Mouse (Mus musculus) heart, adult 2 months (tissue): Measurements from ENCODE around the gene Slc38a9. TPM values are rescaled to one million over a fixed set of nuclear protein-coding genes. Genes with fewer than 3 reads are reported as not detected.
A peak's percentile ranks its signal among the peaks of the same experiment; 100 is the strongest.

Experiments
- DNase-seq, 2 experiments: peaks; one replicate each; pipeline ENCODE4 v3.0.0; 2021
- H3K27ac ChIP-seq: fragments of 200-600 bp; 2 replicates; pipeline ENCODE4 v1.8.1; 2022
- H3K27me3 ChIP-seq: fragments of 200-500 bp; 2 replicates; pipeline ENCODE4 v1.6.1; 2012; ENCODE audit warnings: mild to moderate bottlenecking, low read length, inconsistent platforms, mixed read lengths; ENCODE audit not compliant: control insufficient read depth, insufficient read depth
- H3K36me3 ChIP-seq: fragments of 200-500 bp; 2 replicates; pipeline ENCODE4 v1.6.1; 2012; ENCODE audit warnings: low read length, inconsistent platforms; ENCODE audit not compliant: control insufficient read depth, insufficient read depth
- H3K4me1 ChIP-seq: fragments of 200-500 bp; 2 replicates; pipeline ENCODE4 v1.6.1; 2011; ENCODE audit warnings: low read length; ENCODE audit not compliant: control insufficient read depth, insufficient read depth
- H3K4me3 ChIP-seq: fragments of 200-600 bp; 2 replicates; pipeline ENCODE4 v1.8.1; 2022
- H3K79me2 ChIP-seq: fragments of 200-500 bp; replicated peaks from 2 replicates; pipeline ENCODE4 v1.6.1; 2012; ENCODE audit warnings: mild to moderate bottlenecking, inconsistent platforms, low read length, moderate library complexity, mixed read lengths; ENCODE audit not compliant: control insufficient read depth, insufficient read depth
- H3K9ac ChIP-seq: fragments of 200-500 bp; 2 replicates; pipeline ENCODE4 v1.6.1; 2012; ENCODE audit warnings: low read depth, mild to moderate bottlenecking, control low read depth, inconsistent platforms, low read length, mixed read lengths
- CTCF ChIP-seq: fragments of 200-600 bp; IDR thresholded peaks from 2 replicates; pipeline ENCODE4 v1.8.1; 2022; ENCODE audit warnings: antibody characterized with exemption, mild to moderate bottlenecking, moderate library complexity
- EP300 ChIP-seq: fragments of 200-500 bp; IDR thresholded peaks from 2 replicates; pipeline ENCODE4 v1.6.1; 2011; ENCODE audit warnings: low read depth, low read length, control low read depth; ENCODE audit not compliant: insufficient read depth
- POLR2A ChIP-seq: fragments of 200-500 bp; IDR thresholded peaks from 2 replicates; pipeline ENCODE4 v1.6.1; 2011; ENCODE audit warnings: mild to moderate bottlenecking, low read depth, low read length, control low read depth; ENCODE audit not compliant: insufficient read depth
- whole genome bisulfite sequencing: fragments of 180-500 bp; shearing (Covaris S2); methylation state at CpG from one replicate; pipeline ENCODE4 v1.1.7; 2018; 5-methylcytosine and 5-hydroxymethylcytosine counted together
- intact Hi-C: fragments of 180-260 bp; cut with DNase I; formaldehyde crosslinking; loops from one replicate; pipeline ENCODE4 v1.15.1; 2025
- polyA plus RNA-seq: library from polyadenylated mRNA; depleted of rRNA; stranded (reverse); fragments of >200 nt; gene quantifications from 2 replicates; pipeline ENCODE4 v1.2.3, GENCODE M21; 2012
- total RNA-seq, 2 experiments: library from RNA; stranded (reverse); gene quantifications; 2 replicates each; pipeline ENCODE4 v1.2.3; 2021

Slc38a9 gene
- total and polyA plus RNA-seq, 3 experiments = 7.7 to 8.5 (median 8.3) TPM

DNA sequence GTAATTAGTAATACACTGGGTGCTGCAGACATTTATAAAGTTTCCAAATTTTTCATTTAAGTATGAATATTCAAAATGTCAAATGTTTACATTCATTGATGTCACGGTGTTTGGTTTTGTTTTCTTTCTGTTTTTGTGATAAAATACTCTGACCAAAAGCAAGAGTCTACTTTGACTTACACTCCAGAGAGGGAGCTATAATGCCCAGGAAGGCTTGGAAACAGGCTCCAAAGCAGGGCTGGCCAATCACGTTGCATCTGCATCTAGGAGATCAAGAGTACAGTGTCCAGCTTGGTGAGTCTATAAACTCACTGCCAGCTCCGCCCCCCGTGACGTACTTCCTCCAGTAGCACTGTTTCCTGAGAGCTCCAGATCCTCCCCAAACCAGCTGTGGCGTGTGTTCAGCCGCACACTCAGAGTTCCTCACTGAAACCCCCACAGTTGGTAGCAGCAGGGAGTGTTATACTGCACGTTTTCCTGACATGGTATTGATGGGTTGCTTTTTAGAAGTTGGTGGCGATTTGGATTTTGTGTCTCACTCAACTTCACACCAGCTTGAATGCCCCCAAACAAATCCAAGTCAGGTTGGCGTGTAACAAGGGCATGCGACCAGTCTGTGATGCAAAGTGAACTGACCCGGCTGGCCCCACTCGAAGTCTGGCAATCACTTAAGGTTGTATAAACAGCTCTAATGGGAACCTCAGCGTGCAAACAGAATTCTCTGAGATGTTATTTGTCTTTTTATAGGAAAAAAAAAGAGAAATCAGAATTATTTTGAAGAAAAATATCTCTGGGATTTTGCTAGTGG is 74.6 kb downstream of the Slc38a9 start:
- WGBS = 67% methylated on average over 14 of the region's 14 CpGs
- 0 out of 2 replicates have a peak, but pooled peaks have one; percentile 49 for TF ChIP-seq EP300
- no peak for TF ChIP-seq CTCF
- 0 out of 2 replicates have a peak, but pooled peaks have one; percentile 34 for TF ChIP-seq POLR2A
- Histone ChIP-seq H3K9ac (no peak overlapping the region), H3K27ac (peak overlapping the region; percentile 12), H3K36me3 (no peaks in the 10 kb centered on the region), H3K4me1 (no peaks in the 10 kb centered on the region), H3K79me2 (no peaks in the 10 kb centered on the region), H3K27me3 (no peaks in the 10 kb centered on the region), H3K4me3 (peak overlapping the region; percentile 10; the same call in 1 of the 2 replicates)
- intact Hi-C loops = no loop called here
- DNase-seq = peak; percentile 52 to 57

- H3K4me1 ChIP-seq = peaks cover 1% of the 10 kb centered on the region
- H3K9ac ChIP-seq = no peak overlapping the region
- no peaks in the 10 kb centered on the region for H3K36me3 ChIP-seq
- intact Hi-C loops = no loop called here
- no peak for TF ChIP-seq POLR2A
- TF ChIP-seq CTCF = no peak
- TF ChIP-seq EP300 = no peak
- DNase-seq = no peak
- WGBS = 83% methylated on average over 10 of the region's 10 CpGs
- H3K27ac ChIP-seq = no peak overlapping the region
- H3K27me3 ChIP-seq = no peaks in the 10 kb centered on the region
- no peaks in the 10 kb centered on the region for H3K79me2 ChIP-seq
- no peak overlapping the region for H3K4me3 ChIP-seq
These were observed 75.9 kb downstream of the Slc38a9 start for GRCm38 (mm10) chr13:112736407-112736806.

DNA sequence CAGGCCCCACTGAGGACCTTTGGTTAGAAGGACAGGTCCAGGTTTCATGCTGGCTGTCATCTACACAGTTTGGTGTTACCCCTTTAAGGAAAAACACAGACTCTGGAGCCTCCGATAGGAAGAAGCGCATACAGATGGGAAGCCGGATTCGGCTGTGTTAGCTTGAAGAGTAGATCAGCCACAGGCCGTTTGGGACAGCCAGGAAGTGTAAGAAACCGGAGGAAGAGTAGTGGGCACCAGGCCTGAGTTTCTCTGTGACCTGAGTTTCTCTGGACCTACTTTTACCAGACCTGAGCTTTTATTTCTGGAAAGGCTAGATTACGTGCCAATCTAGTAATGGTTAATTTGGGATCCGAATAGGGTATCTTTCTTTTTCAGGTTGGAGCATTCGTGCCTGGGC is 76.6 kb downstream of the Slc38a9 start:
- WGBS = 63% methylated on average over 9 of the region's 9 CpGs
- intact Hi-C loops = no loop called here
- H3K27ac ChIP-seq = no peak overlapping the region

DNA sequence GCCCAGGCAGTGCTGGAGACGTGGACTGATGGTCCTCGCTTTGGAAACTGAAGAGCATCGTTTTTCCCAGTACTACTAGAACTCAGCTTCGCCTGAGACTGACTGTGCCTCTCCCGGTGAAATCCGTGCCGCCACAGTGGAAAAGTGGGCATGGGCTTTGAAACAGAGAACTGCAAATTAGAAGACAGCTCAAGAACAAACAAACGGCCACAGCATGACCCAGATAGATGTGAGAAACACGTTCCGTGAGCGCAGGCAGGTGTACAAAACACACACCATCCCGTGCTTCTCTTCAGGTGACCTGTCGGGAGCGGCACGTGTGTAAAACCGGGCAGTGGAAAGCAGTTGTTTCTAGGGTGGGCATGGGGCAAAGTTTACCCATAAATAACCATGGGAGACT is 77.5 kb downstream of the Slc38a9 start:
- Histone ChIP-seq H3K27me3 (no peaks in the 10 kb centered on the region), H3K27ac (no peak overlapping the region), H3K36me3 (no peaks in the 10 kb centered on the region), H3K4me1 (peaks cover 4% of the 10 kb centered on the region), H3K79me2 (no peaks in the 10 kb centered on the region), H3K4me3 (no peak overlapping the region), H3K9ac (no peak overlapping the region)
- DNase-seq = no peak
- TF ChIP-seq POLR2A (no peak), EP300 (no peak), CTCF (no peak)
- intact Hi-C loops = no loop called here
- WGBS = 93% methylated on average over 16 of the region's 16 CpGs

More for the DNA sequence above, 76.6 kb downstream of the Slc38a9 start:
- Histone ChIP-seq H3K9ac (no peak overlapping the region), H3K27me3 (no peaks in the 10 kb centered on the region), H3K79me2 (no peaks in the 10 kb centered on the region), H3K4me1 (peaks cover 3% of the 10 kb centered on the region), H3K4me3 (no peak overlapping the region), H3K36me3 (no peaks in the 10 kb centered on the region)
- no peak for TF ChIP-seq EP300
- TF ChIP-seq POLR2A = no peak
- TF ChIP-seq CTCF = no peak
- no peak for DNase-seq

DNA sequence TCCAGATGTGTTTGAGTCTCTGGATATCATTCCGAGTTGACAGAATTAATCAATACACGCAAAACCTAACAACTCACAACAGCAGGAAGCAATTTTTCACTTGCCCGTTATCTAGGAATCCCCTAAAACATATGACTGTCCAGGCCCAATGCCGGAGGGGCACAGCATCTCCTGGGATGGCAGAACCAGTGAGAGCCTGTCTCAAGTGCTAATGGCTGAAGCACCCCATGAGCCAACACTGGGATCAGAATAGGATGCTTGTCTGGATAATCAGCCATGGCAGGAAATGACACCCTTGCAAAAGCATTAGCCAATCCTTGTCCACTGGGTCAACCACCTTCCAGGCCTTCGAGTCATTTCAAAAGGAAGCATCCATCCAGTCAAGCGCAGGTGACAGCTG is 79.5 kb downstream of the Slc38a9 start:
- TF ChIP-seq EP300 (no peak), POLR2A (no peak), CTCF (no peak)

More for the DNA sequence above, 79.5 kb downstream of the Slc38a9 start:
- Histone ChIP-seq H3K9ac (no peak overlapping the region), H3K27ac (no peak overlapping the region), H3K36me3 (peaks cover 6% of the 10 kb centered on the region), H3K4me3 (no peak overlapping the region), H3K27me3 (no peaks in the 10 kb centered on the region), H3K4me1 (peaks cover 4% of the 10 kb centered on the region), H3K79me2 (no peaks in the 10 kb centered on the region)
- intact Hi-C loops = loop anchor here (5.0 kb wide), 1 partner anchor 63 kb away; no protein-coding TSS in a partner anchor
- DNase-seq = no peak
- 83% methylated on average over 6 of the region's 6 CpGs for WGBS
